Mouse (Mus musculus) adrenal gland, adult (tissue): ENCODE measurements around the gene Hspa5.
"Not testable (repeated sequence)": the region's sequence is repeated elsewhere in the genome, so short reads cannot be mapped to it uniquely, and the experiment has no call there.

Experiments
- DNase-seq, 2 experiments: peaks; one replicate each; pipeline ENCODE4 v3.0.0; 2022 to 2023; ENCODE audit warnings: low spot score in 1 of 2; ENCODE audit not compliant: inconsistent age in 2 of 2

Gene Hspa5

DNA sequence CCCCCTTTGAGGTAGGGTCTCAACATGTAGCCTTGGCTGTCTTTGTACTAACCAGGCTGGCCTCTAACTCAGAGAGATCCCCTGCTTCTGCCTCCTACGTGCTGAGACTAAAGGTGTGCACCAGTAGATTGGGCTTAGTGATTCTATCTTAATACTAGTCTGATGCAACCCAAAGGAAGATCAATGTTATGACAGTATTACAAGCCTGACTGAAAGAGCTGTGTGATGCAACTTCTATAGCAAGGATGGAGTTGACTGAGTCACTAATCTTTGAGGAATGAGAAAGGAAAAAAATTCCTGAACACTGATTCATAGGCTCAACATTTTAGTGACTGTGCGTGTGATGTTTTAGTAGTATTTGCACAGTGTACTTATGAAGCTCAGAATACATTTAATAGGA, 1.7 kb upstream of the Hspa5 start:
- DNase-seq: peak in 1 of 2 experiments; percentile 72

DNA sequence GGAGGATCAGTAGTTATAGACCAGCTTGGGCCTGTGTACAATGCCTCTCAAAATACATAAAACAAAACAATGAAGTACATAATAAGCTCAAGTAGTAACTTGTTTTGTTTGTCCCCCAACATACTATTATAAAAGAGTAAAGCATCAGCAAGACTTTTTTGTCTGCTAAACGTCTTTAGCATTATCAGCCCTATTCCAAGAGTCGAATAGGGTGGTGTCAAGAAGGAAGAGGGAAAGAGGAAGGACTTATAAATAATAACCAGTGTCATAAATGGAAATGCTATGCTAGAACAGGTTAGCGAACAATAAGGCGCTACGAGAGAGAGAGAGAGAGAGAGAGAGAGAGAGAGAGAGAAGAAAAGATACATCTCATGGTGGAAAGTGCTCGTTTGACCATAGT, 819 bp upstream of the Hspa5 start:
- no peak for DNase-seq

DNA sequence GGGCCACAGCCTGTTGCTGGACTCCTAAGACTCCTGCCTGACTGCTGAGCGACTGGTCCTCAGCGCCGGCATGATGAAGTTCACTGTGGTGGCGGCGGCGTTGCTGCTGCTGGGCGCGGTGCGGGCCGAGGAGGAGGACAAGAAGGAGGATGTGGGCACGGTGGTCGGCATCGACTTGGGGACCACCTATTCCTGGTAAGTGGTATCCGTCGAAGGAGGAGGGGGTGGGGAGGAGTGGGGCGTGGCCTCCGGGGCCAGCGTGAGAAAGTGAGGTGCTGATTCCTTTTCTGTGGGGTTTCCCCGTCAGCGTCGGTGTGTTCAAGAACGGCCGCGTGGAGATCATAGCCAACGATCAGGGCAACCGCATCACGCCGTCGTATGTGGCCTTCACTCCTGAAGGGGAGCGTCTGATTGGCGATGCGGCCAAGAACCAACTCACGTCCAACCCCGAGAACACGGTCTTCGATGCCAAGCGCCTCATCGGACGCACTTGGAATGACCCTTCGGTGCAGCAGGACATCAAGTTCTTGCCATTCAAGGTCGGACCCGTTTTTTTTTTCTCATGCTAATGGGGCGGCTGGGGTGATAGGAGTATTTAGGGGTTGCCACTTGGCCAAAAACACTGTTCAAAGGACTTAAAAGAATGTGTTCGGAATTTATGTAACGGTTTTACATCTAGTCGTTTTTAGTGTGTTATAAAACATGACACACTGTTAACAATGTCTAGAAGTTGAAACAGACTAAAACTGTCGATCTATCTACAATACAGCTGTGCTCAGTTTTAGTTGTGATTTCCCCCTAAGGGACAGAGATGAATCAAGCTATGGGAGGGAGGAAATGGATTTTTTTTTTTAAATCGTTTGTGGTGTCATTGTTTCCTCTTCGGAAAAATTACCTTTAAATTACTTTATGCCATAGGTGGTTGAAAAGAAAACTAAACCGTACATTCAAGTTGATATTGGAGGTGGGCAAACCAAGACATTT, 774 bp downstream of the Hspa5 start:
- peak in 1 of 2 experiments; percentile 73 for DNase-seq

DNA sequence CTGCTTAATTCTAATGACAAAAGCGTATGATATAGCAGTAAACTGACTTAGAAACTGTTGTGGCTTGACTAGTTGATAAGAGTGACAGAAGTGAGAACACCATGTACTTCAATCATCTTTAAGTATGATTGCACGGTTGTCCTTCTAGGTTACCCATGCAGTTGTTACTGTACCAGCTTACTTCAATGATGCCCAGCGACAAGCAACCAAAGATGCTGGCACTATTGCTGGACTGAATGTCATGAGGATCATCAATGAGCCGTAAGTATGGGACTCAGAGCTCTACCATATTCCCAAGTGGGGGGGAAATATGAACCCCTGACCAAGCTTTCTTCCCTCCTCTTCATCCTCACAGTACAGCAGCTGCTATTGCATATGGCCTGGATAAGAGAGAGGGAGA, 1.9 kb downstream of the Hspa5 start:
- DNase-seq: no peak

DNA sequence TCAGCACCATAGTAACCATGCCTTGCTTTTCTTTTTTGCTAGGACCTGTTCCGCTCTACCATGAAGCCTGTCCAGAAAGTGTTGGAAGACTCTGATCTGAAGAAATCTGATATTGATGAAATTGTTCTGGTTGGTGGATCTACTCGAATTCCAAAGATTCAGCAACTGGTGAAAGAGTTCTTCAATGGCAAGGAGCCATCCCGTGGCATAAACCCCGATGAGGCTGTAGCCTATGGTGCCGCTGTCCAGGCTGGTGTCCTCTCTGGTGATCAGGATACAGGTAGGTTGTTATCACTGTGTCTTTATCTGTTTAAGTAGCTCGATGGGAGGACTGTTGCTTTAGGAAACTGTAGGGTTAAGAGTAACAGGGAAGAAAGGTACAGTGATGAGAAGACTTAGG, 2.7 kb downstream of the Hspa5 start:
- no peak for DNase-seq

DNA sequence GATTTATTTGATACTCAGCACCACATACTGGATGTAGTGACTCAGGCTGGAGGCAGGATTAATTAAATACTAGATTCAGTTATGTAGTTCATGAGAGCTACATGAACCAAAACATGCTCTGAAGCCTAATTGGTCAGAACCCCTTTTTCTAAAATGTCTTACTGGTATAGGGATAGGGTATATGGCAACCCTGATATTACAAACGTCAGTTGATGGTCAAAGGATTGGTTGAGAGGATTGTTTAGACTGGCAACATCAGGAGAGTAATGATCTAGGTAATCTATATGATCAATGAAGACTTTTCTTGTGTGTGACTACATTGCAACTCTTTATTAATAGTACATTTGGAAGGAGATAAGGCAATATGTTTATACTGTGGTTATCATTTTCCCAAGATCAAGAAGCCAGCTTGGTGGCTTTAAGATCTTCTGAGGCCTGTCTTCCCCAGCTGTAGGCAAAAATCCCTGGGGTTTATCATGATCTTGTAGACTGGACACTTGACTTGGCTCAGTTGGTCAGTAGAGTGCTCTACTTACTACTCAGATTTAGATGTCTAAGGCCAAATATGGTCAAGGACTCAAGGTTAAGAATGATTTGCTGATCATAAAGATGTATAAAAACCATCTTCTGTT, 5.6 kb downstream of the Hspa5 start:
- DNase-seq: no peak

DNA sequence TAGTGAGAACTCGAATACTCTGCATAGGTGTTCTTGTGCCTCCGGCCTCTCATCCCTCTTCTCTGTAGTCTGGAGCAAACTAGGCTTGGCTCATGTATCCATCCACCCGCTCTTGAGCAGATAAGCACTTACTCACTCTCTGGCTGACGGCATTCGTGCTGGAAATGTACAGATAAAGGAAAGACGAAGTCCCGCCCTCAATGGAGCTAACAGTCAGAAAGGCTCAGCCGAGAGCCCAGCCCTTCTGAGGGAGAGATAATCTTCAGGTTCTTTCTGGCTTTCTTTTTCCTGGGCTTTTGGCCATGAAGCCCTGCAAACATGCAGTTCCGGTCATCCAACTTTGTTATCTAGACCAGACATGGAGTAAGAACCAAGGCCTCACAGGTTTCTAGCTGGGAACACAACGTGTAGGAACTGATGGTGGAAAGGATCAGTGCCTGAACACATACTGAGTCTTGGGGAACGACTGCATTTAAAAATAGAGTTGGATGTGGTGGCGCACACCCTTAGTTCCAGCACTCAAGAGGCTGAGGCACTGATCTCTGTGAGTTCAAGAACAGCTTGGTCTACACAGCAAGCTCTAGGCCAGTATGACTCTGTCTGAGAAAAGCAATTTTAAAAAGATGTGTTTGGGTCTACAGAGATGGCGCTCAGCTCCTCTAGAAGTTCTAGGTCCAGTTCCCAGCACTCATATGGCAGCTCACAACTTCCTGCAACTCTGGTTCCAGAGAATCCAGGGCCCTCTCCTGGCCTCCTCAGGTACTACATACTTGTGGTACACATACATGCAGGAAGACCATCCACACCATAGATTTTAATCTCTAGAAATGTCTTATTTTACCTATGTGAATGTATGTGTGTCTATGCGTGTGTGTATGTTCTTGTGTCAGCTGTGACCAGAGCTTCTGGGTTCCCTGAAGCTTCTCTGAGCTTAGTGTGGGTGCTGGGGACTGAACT, 11.6 kb downstream of the Hspa5 start:
- no peak for DNase-seq

DNA sequence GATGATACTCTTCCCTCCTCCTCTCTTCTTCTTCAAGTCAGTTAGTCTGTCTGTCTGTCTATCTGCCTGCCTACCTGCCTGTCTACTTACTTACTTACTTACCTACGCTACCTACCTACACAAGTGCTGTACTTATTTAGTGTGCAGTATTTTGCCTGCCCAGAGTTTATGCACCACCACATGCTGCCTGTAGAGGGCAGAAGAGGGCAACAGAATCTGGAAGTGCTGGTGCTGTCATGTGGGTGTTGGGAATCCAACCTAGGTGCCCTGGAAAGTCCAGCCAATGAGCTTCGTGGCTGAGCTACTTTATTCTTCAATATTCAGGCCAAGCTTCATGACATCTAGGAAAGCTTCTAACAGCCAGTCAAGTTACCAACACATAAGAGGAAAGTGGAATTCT, 12.3 kb downstream of the Hspa5 start:
- DNase-seq: peak; percentile 49 to 83

DNA sequence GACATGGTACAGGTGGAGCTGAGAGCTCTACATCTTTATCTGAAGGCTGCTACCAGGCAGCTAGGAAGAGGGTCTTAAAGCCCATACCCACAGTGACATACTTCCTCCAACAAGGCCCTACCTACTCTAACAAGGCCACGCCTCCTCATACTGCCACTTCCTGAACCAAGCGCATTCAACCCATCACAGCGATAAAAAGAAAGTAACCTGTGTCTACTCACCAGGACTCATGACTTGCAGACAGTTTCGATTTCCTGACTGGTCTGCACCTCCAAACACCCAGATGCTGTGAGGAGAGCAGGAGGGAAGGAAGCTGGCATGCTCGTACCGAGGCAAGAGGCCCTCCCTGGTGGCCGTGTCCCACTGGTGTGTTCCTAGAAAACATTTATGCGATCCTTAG, 18.5 kb downstream of the Hspa5 start:
- no peak for DNase-seq

DNA sequence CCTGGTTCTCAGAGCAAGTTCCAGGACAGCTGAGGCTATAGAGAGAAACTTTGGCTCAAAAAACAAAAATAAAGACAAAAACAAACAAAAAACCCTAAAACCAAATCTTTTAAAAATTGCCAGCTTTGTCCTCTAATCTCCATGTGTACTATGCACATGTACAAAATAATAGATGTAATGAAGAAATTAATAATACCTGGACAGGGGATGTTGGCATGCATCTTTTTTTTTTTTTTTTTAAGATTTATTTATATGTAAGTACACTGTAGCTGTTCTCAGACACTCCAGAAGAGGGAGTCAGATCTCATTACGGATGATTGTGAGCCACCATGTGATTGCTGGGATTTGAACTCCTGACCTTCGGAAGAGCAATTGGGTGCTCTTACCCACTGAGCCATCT, 20.8 kb downstream of the Hspa5 start:
- not testable (repeated sequence) for DNase-seq

DNA sequence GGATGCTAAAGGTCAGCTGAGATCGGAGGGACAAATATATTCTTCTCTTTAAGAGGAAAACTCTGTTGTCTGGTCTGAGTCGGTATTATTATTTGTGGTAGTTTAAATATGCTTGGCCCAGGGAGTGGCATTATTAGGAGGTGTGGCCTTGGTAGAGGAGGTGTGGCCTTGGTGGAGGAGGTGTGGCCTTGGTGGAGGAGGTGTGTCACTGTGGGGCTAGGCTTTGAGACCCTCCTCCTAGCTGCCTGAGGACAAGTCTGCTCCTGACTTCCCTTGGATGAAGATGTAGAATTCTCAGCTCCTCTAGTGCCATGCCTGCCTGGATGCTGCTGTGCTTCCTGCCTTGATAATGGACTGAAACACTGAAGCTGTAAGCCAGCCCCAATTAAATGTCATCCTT, 22.7 kb downstream of the Hspa5 start:
- no peak for DNase-seq

DNA sequence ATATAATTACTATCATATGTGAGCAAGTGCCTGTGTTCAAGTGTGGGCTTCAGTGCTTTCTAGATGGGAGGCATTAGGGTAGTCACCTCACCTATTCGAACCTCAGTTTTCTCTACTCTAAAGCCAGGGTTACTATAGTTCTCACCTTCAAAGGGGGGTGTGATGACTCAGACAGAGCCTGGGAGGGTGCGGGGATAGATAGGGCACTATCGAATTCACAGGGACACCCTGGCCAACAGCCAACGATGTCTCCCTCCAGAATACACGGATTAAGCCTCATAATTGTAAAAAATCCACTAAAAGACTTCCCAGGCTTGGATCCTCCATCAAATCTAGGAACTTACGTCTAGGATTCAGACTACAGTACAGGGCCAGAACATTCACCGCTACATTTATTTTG, 23.7 kb downstream of the Hspa5 start:
- no peak for DNase-seq

DNA sequence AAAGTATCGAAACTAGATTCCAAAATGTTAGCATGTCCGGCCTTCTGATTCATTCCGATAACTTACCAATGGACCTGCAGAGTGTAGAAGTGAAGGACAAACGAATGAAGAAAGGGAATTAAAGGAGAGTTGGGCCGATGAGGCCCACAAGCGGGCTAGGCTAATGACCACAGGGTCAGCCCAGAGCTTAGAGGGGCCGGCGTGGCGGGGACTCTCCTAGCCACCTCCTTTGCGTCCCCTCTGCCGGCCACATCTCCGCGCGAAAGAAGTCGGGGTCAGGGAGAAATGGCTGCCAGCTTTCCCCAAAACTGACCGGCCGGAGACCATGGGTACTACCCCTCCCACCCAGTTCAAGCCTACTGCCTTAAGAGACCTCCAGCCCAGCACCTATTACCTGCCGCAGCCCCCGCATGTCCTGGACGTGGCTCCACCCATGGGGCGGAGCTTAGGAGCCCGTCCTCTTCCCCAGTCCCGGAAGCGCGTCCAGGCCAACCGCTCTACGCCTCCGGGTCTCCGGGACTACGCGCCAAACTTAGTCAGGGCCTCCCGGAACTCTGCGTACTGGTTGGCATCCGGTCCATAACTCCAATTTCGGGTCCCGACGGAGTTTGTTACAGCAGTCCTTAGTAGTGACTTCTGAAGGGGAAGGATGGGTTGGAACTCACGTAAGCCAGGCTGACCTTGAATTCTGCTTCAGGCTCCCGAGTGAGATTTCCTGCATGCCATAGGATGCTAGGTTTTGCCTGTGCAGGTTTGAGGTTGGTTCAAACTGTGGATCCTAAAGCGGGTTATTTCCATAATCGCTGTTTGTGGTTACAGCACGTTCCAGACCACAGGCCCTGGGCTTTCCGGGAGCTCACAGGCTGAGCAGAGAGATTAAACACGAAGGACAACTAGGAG, 27.8 kb downstream of the Hspa5 start, which contains the start of gene Rabepk:
TSS of gene Rabepk (minus strand) at position 556 of the 900 bp plus-strand sequence.
- peak; percentile 91 to 94 for DNase-seq

DNA sequence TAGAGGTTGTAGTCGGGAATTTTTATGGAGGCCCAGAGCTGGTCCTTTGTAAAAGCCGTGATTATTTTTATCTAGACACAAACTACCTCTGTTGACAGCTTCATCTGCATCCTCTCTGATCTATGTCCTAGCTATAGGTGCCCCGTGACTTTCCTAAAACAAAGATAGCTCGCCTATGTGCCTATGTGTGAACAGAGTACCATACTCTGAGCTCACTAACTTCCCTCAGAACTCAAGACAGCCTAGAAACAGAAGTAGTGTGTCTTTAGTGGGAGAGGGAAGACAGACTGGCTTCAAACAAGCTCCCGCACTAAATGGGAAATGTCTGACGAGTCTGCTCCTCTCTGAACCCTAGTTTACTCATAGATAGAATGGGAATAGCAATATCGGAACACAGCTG, 28.6 kb downstream of the Hspa5 start:
- DNase-seq: peak in 1 of 2 experiments; percentile 47

DNA sequence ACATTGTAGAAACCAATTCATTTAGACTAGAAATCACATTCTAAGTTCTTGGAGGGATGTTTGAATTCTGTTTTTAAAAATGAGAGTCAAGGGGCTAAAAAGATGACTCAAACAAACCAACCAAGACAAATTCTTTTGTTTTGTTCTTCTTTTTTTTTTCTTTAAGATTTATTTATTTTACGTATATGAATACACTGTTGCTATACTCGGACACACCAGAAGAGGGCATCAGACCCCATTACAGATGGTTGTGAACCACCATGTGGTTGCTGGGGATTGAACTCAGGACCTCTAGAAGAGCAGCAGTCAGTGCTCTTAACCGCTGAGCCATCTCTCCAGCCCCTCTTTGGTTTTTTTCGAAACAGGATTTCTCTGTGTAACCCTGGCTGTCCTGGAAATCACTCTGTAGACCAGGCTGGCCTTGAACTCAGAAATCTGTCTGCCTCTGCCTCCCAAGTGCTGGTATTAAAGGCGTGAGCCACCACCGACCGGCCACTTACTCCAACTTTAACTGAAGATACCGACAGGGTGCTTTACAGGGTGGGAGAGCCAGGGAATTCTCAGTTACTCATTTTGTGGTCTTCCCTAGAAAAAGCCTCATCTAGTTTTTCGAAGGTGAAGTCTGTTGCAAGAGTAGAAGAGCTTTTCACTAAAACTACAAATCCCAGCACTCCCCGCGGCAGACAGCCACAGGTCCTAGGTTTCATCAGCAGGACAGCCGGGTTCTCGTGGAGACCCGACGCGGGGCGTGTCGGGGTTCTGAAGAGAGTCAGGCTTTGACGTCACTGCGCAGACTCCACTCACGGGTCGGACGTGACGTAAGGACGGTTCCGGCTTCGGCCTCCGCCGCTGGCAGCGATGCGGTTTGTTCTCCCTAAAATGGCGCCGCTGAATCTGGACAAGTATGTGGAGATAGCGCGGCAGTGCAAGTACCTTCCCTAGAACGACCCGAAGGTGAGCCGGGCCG, 30.0 kb downstream of the Hspa5 start:
- DNase-seq: peak; percentile 97 to 99

DNA sequence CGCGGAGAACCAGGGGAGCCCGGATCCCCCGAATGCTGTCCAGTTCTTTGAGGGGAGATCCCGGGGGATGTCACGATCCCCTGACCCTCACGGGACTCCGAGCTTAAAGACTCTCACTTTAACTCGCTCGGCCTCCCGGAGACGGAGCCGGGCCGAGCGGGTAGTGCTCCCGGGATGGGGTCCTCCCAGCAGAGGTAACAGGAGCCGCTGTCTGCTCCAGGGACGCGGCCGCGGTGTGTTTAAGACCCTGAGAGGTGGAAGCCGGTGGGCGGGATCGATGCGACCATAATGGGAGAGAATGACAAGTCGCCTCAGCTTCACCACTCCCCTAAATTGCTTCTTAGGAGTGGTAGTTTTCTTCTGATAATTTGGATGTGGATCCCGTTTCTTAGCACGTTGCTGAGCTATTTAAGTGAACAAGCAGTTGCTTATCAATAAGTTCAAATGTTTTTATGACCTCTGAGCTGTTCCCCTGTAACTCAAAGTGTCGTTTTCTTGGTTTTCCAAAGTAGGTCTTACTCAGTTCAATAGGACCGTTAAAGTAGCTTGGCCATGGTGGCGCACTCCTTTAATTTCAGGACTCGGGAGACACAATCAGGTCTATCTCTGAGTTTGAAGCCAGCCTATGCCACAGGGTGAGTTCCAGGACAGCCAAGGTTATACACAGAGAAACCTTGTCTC, 30.9 kb downstream of the Hspa5 start:
- DNase-seq: peak; percentile 63 to 88

DNA sequence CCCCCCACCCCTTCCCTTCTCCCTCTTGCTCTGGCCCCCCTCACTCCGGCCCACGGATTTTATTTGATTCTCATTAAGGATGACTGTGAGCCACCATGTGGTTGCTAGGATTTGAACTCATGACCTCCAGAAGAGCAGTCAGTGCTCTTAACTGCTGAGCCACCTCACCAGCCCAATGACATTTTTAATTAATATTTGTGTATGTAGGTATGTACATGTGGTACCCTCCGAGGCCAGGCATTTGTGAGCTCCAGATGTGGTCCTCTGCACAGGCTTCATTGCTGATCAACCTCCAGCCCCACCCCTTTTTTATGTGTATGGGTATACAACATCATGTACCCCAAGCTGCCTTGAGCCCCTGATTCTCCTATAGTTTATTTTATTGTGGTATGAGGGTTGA, 32.0 kb downstream of the Hspa5 start:
- peak in 1 of 2 experiments; percentile 44 for DNase-seq

DNA sequence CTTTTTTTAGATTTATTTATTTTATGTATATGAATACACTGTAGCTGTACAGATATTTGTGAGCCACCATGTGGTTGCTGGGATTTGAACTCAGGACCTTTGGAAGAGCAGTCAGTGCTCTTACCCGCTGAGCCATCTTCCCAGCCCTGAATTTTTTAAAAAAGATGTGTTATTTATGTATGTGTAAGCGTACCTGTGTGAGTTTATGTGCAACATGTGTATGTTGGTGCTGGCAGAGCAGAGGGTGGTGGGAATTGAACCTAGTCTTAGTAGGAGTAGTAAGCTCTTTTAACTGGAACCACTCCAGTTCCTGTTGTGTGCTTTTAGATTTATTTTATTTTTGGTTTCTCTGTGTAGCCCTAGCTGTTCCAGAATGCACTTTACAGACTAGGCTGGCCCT, 32.4 kb downstream of the Hspa5 start:
- DNase-seq: no peak
